Mouse (Mus musculus) CH12.LX (cell line): ENCODE measurements around the gene Stag1.

Experiments used
- BHLHE40 ChIP-seq: IDR thresholded peaks from 2 replicates; pipeline ENCODE4 v1.6.1; 2011; ENCODE audit warnings: mild to moderate bottlenecking, low read depth, low read length, improper control_type of control experiment
- CTCF ChIP-seq, 2 experiments: IDR thresholded peaks in 1 of 2; conservative IDR thresholded peaks in 1 of 2; 2 replicates each; pipeline ENCODE4 v1.5.1; 2011 to 2012; ENCODE audit warnings: low read depth in 2 of 2, low read length in 2 of 2, improper control_type of control experiment in 1 of 2, inconsistent platforms in 1 of 2, mild to moderate bottlenecking in 1 of 2, moderate library complexity in 1 of 2
- ELF1 ChIP-seq: IDR thresholded peaks from 2 replicates; pipeline ENCODE4 v1.6.1; 2014; ENCODE audit warnings: low read depth, mild to moderate bottlenecking, inconsistent platforms, low read length, improper control_type of control experiment
- EP300 ChIP-seq: IDR thresholded peaks from 2 replicates; pipeline ENCODE4 v1.6.1; 2011; ENCODE audit warnings: low read length, improper control_type of control experiment
- IRF4 ChIP-seq: IDR thresholded peaks from 2 replicates; pipeline ENCODE4 v1.6.1; 2014; ENCODE audit warnings: low read depth, mild to moderate bottlenecking, inconsistent platforms, low read length, improper control_type of control experiment
- JUND ChIP-seq: conservative IDR thresholded peaks from 2 replicates; pipeline ENCODE4 v1.6.1; 2011; ENCODE audit warnings: low read depth, low read length, improper control_type of control experiment
- MAX ChIP-seq: IDR thresholded peaks from 2 replicates; pipeline ENCODE4 v1.6.1; 2011; ENCODE audit warnings: low read length, improper control_type of control experiment
- MEF2A ChIP-seq: IDR thresholded peaks from 2 replicates; pipeline ENCODE4 v1.6.1; 2014; ENCODE audit warnings: low read depth, mild to moderate bottlenecking, inconsistent platforms, low read length, improper control_type of control experiment, borderline replicate concordance
- POLR2A ChIP-seq: IDR thresholded peaks from 2 replicates; pipeline ENCODE4 v1.6.1; 2011; ENCODE audit warnings: low read depth, mild to moderate bottlenecking, improper control_type of control experiment, low read length
- POLR2AphosphoS2 ChIP-seq: IDR thresholded peaks from 2 replicates; pipeline ENCODE4 v1.6.1; 2011; ENCODE audit warnings: low read depth, low read length, improper control_type of control experiment
- RCOR1 ChIP-seq: conservative IDR thresholded peaks from 2 replicates; pipeline ENCODE4 v1.6.1; 2012; ENCODE audit warnings: low read depth, mild to moderate bottlenecking, inconsistent platforms, low read length, improper control_type of control experiment
- SIN3A ChIP-seq: IDR thresholded peaks from 2 replicates; pipeline ENCODE4 v1.6.1; 2012; ENCODE audit warnings: low read length, improper control_type of control experiment, inconsistent platforms
- USF1 ChIP-seq: IDR thresholded peaks from 2 replicates; pipeline ENCODE4 v1.6.1; 2014; ENCODE audit warnings: low read depth, mild to moderate bottlenecking, inconsistent platforms, low read length, improper control_type of control experiment
- USF2 ChIP-seq: conservative IDR thresholded peaks from 2 replicates; pipeline ENCODE4 v1.6.1; 2011; ENCODE audit warnings: low read depth, low read length, improper control_type of control experiment

GRCm38 (mm10) chr9:100969461-100969860, 371.9 kb downstream of the Stag1 start:
- TF ChIP-seq USF2 (no peak), MAX (no peak), POLR2AphosphoS2 (no peak), EP300 (no peak), CTCF (conservative IDR thresholded peaks at IDR 0.05 in 1 of 2, IDR thresholded peaks at IDR 0.05 in 1 of 2; ENCODE audit: low read depth in 2 of 2, low read length in 2 of 2) (no peak), POLR2A (no peak), MEF2A (no peak), RCOR1 (no peak), ELF1 (no peak), USF1 (no peak), IRF4 (no peak), BHLHE40 (no peak), SIN3A (no peak), JUND (no peak)
